Mouse (Mus musculus) stomach, embryonic 14.5 days (tissue): ENCODE results near the gene Klhl35. TPM values are rescaled to one million over a fixed set of nuclear protein-coding genes. Genes with fewer than 3 reads are reported as not detected.

Source experiments
- ATAC-seq: fragments of 200-750 bp; cut with Nextera tagmentation; 2 replicates; pipeline ENCODE4 v1.8.0; 2017; ENCODE audit warnings: low read depth, moderate TSS enrichment; ENCODE audit not compliant: insufficient number of reproducible peaks, insufficient read depth, low FRiP score
- H3K27ac ChIP-seq: fragments of 300-500 bp; sonication (generic); 2 replicates; pipeline ENCODE4 v1.5.1; 2014; ENCODE audit warnings: mild to moderate bottlenecking, low read length, moderate library complexity, mixed read lengths
- H3K27me3 ChIP-seq: fragments of 300-500 bp; sonication (generic); 2 replicates; pipeline ENCODE4 v1.6.1; 2014; ENCODE audit warnings: low read length, control low read depth, mixed read lengths; ENCODE audit not compliant: control insufficient read depth, insufficient read depth
- H3K36me3 ChIP-seq: fragments of 300-500 bp; sonication (generic); 2 replicates; pipeline ENCODE4 v1.6.1; 2014; ENCODE audit warnings: mild to moderate bottlenecking, control low read depth, low read length, moderate library complexity, mixed read lengths; ENCODE audit not compliant: control insufficient read depth, insufficient read depth
- H3K4me1 ChIP-seq: fragments of 300-500 bp; sonication (generic); 2 replicates; pipeline ENCODE4 v1.6.1; 2014; ENCODE audit warnings: low read length, control low read depth, mixed read lengths; ENCODE audit not compliant: control insufficient read depth, insufficient read depth
- H3K4me2 ChIP-seq: fragments of 300-500 bp; sonication (generic); replicated peaks from 2 replicates; pipeline ENCODE4 v1.6.1; 2014; ENCODE audit warnings: low read depth, low read length, control low read depth
- H3K4me3 ChIP-seq: fragments of 300-500 bp; sonication (generic); 2 replicates; pipeline ENCODE4 v1.5.1; 2014; ENCODE audit warnings: low read depth, low read length, control low read depth
- H3K9ac ChIP-seq: fragments of 300-500 bp; sonication (generic); replicated peaks from 2 replicates; pipeline ENCODE4 v1.6.1; 2014; ENCODE audit warnings: low read depth, mild to moderate bottlenecking, control low read depth, low read length, moderate library complexity, mixed read lengths
- H3K9me3 ChIP-seq: fragments of 300-500 bp; sonication (generic); 2 replicates; pipeline ENCODE4 v1.6.1; 2016; ENCODE audit warnings: low read depth, low read length, control low read depth; ENCODE audit not compliant: control insufficient read depth
- WGBS: fragments of 180-500 bp; shearing (Covaris S2); extraction: QIAGEN DNeasy Blood & Tissue Kit; methylation state at CpG from one replicate; pipeline ENCODE4 v1.1.7; 2014; 5-methylcytosine and 5-hydroxymethylcytosine counted together
- polyA plus RNA-seq: library from polyadenylated mRNA; unstranded; fragments of >200 nt; fragmentation: Nextera tagmentation; extraction: Ambion mirVana; gene quantifications from 2 replicates; pipeline ENCODE4 v1.2.1, GENCODE M21; 2014

The Klhl35 gene
- polyA plus RNA-seq, 1 experiment from 2014 or later = 0.65 TPM

GRCm38 (mm10) chr7:99454044-99454443, 11.8 kb upstream of the Klhl35 start:
- Histone ChIP-seq H3K9ac (no peak overlapping the region), H3K4me3 (no peak overlapping the region), H3K27me3 (no peaks in the 10 kb centered on the region), H3K27ac (no peak overlapping the region), H3K36me3 (no peaks in the 10 kb centered on the region; the same call in 1 of the 2 replicates), H3K4me2 (no peak overlapping the region), H3K9me3 (no peaks in the 10 kb centered on the region), H3K4me1 (no peaks in the 10 kb centered on the region)
- no peak for ATAC-seq
- WGBS = 67% methylated on average over 4 of the region's 4 CpGs

- WGBS = 89% methylated on average over 8 of the region's 8 CpGs
- no peak for ATAC-seq
- Histone ChIP-seq H3K9ac (no peak overlapping the region), H3K36me3 (peaks cover 2% of the 10 kb centered on the region), H3K4me2 (no peak overlapping the region), H3K4me3 (no peak overlapping the region), H3K4me1 (no peaks in the 10 kb centered on the region), H3K9me3 (no peaks in the 10 kb centered on the region), H3K27ac (no peak overlapping the region), H3K27me3 (no peaks in the 10 kb centered on the region)
Measured at GRCm38 (mm10) chr7:99458849-99459248, 7.0 kb upstream of the Klhl35 start.

GRCm38 (mm10) chr7:99459888-99460652, 5.7 kb upstream of the Klhl35 start:
- ATAC-seq = no peak
- Histone ChIP-seq H3K27ac (no peak overlapping the region), H3K36me3 (peaks cover 2% of the 10 kb centered on the region), H3K4me3 (no peak overlapping the region), H3K4me2 (no peak overlapping the region), H3K4me1 (no peaks in the 10 kb centered on the region), H3K9me3 (no peaks in the 10 kb centered on the region), H3K9ac (no peak overlapping the region), H3K27me3 (no peaks in the 10 kb centered on the region)
- 88% methylated on average over 15 of the region's 15 CpGs for WGBS

GRCm38 (mm10) chr7:99463120-99463519, 2.7 kb upstream of the Klhl35 start:
- no peak overlapping the region for H3K27ac ChIP-seq
- H3K4me2 ChIP-seq = no peak overlapping the region
- H3K27me3 ChIP-seq = no peaks in the 10 kb centered on the region
- ATAC-seq = no peak
- 81% methylated on average over 2 of the region's 2 CpGs for WGBS
- peaks cover 10% of the 10 kb centered on the region for H3K4me1 ChIP-seq
- H3K9me3 ChIP-seq = no peaks in the 10 kb centered on the region
- H3K36me3 ChIP-seq = peaks cover 2% of the 10 kb centered on the region
- H3K9ac ChIP-seq = no peak overlapping the region
- H3K4me3 ChIP-seq = no peak overlapping the region

- Histone ChIP-seq H3K36me3 (peaks cover 3% of the 10 kb centered on the region), H3K4me3 (peak overlapping the region; percentile 52), H3K9me3 (no peaks in the 10 kb centered on the region), H3K27me3 (no peaks in the 10 kb centered on the region), H3K4me1 (peaks cover 10% of the 10 kb centered on the region), H3K9ac (peak overlapping the region; percentile 69), H3K4me2 (peak overlapping the region; percentile 79), H3K27ac (peak overlapping the region; percentile 92)
- 18% methylated on average over 11 of the region's 11 CpGs for WGBS
- ATAC-seq = peak; percentile 5; the same call in 1 of the 2 replicates
Measured at GRCm38 (mm10) chr7:99467916-99468282, 2.1 kb downstream of the Klhl35 start.

- under 1% methylated on average over 140 of the region's 145 CpGs for WGBS
Measured at GRCm38 (mm10) chr7:99468283-99469132, 2.7 kb downstream of the Klhl35 start.

GRCm38 (mm10) chr7:99469680-99470405, 4.0 kb downstream of the Klhl35 start:
- Histone ChIP-seq H3K27ac (no peak overlapping the region), H3K4me3 (no peak overlapping the region), H3K27me3 (no peaks in the 10 kb centered on the region), H3K4me2 (no peak overlapping the region), H3K36me3 (peaks cover 16% of the 10 kb centered on the region), H3K9ac (no peak overlapping the region), H3K4me1 (peaks cover 10% of the 10 kb centered on the region), H3K9me3 (no peaks in the 10 kb centered on the region)
- 79% methylated on average over 17 of the region's 17 CpGs for WGBS
- ATAC-seq = no peak

More at GRCm38 (mm10) chr7:99468283-99469132, 2.7 kb downstream of the Klhl35 start:
- H3K27ac ChIP-seq = peak overlapping the region; percentile 92
- peaks cover 7% of the 10 kb centered on the region for H3K36me3 ChIP-seq
- peak overlapping the region; percentile 69 for H3K9ac ChIP-seq
- H3K9me3 ChIP-seq = no peaks in the 10 kb centered on the region
- H3K27me3 ChIP-seq = no peaks in the 10 kb centered on the region
- peak overlapping the region; percentile 52 for H3K4me3 ChIP-seq
- peak; percentile 78; the same call in 1 of the 2 replicates for ATAC-seq
- peaks cover 10% of the 10 kb centered on the region for H3K4me1 ChIP-seq
- H3K4me2 ChIP-seq = peak overlapping the region; percentile 79

- no peaks in the 10 kb centered on the region for H3K27me3 ChIP-seq
- H3K4me3 ChIP-seq = no peak overlapping the region
- H3K4me2 ChIP-seq = no peak overlapping the region
- peaks cover 5% of the 10 kb centered on the region for H3K4me1 ChIP-seq
- no peak overlapping the region for H3K27ac ChIP-seq
- peaks cover 18% of the 10 kb centered on the region for H3K36me3 ChIP-seq
- no peak overlapping the region for H3K9ac ChIP-seq
- WGBS = 64% methylated on average over 18 of the region's 18 CpGs
- no peaks in the 10 kb centered on the region for H3K9me3 ChIP-seq
- no peak for ATAC-seq
Measured at GRCm38 (mm10) chr7:99471578-99471977, 5.8 kb downstream of the Klhl35 start.
